Mouse (Mus musculus) midbrain, embryonic 10.5 days (tissue): ENCODE data around the gene Ptprg. TPM values are rescaled to one million over a fixed set of nuclear protein-coding genes. Genes with fewer than 3 reads are reported as not detected.
"Not testable (repeated sequence)": the region's sequence is repeated elsewhere in the genome, so short reads cannot be mapped to it uniquely, and the experiment has no call there.

ENCODE experiments used
- DNase-seq: peaks from one replicate; pipeline ENCODE4 v3.0.0-alpha.2; 2017; ENCODE audit warnings: low spot score
- H3K27ac ChIP-seq: fragments of 300-500 bp; sonication (generic); replicated peaks from 2 replicates; pipeline ENCODE4 v1.5.1; 2016; ENCODE audit warnings: mild to moderate bottlenecking
- H3K27me3 ChIP-seq: fragments of 300-500 bp; sonication (generic); 2 replicates; pipeline ENCODE4 v1.6.1; 2016; ENCODE audit warnings: low read depth, mild to moderate bottlenecking; ENCODE audit not compliant: poor library complexity, severe bottlenecking
- H3K36me3 ChIP-seq: fragments of 300-500 bp; sonication (generic); 2 replicates; pipeline ENCODE4 v1.6.1; 2016; ENCODE audit warnings: mild to moderate bottlenecking, moderate library complexity
- H3K4me1 ChIP-seq: fragments of 300-500 bp; sonication (generic); 2 replicates; pipeline ENCODE4 v1.6.1; 2016
- H3K4me3 ChIP-seq: fragments of 300-500 bp; sonication (generic); 2 replicates; pipeline ENCODE4 v1.5.1; 2016; ENCODE audit warnings: mild to moderate bottlenecking, moderate library complexity
- H3K9me3 ChIP-seq: fragments of 300-500 bp; sonication (generic); replicated peaks from 2 replicates; pipeline ENCODE4 v1.6.1; 2016; ENCODE audit warnings: mild to moderate bottlenecking
- WGBS: fragments of 180-500 bp; shearing (Covaris S2); methylation state at CpG from one replicate; pipeline ENCODE4 v1.1.7; 2016; 5-methylcytosine and 5-hydroxymethylcytosine counted together
- polyA plus RNA-seq: library from polyadenylated mRNA; unstranded; fragments of >200 nt; fragmentation: Nextera tagmentation; extraction: Ambion mirVana; gene quantifications from 2 replicates; pipeline ENCODE4 v1.2.1, GENCODE M21; 2016

Gene Ptprg
- polyA plus RNA-seq, 1 experiment from 2014 or later = 34.8 TPM

- H3K4me3 ChIP-seq = no peak overlapping the region
- H3K4me1 ChIP-seq = no peaks in the 10 kb centered on the region
- H3K27ac ChIP-seq = no peak overlapping the region
- no peak for DNase-seq
- 72% methylated on average over 3 of the region's 3 CpGs for WGBS
- no peaks in the 10 kb centered on the region for H3K9me3 ChIP-seq
- H3K36me3 ChIP-seq = no peaks in the 10 kb centered on the region
- peaks cover 8% of the 10 kb centered on the region; the same call in 1 of the 2 replicates for H3K27me3 ChIP-seq
Measured at GRCm38 (mm10) chr14:12276031-12276430, 722.7 kb downstream of the Ptprg start.

DNA sequence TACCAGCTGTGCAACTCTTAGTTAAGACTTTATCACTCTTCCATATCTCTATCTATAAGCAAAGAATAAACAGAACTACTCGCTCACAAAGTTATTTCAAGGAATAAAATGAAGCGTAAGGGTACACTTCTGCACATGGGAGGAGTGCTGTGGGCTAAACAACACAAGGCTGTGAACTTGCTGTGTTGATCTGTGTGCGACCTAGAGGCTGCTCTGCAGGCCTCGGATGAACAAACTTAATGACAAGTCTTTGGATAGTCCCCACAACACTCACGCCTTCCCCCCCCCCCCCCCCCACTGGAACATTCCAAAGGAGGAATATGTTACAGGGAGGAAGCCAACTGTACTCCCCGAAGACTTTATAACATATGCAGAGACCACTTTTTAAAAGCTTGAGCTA is 730.3 kb downstream of the Ptprg start, which contains the start of gene Gm49355:
TSS of gene Gm49355 (plus strand) at position 336 of the 400 bp plus-strand sequence.
- no peak for DNase-seq
- H3K4me3 ChIP-seq = peak within 1 kb of the TSS; percentile 78
- peaks cover 19% of the 10 kb centered on the region for H3K27me3 ChIP-seq
- WGBS = 78% methylated on average over 6 of the region's 6 CpGs
- H3K4me1 ChIP-seq = 0 out of 2 replicates have a peak, but pooled peaks cover 4% of the 10 kb centered on the region
- H3K27ac ChIP-seq = peak within 1 kb of the TSS; percentile 93
- no peaks in the 10 kb centered on the region for H3K9me3 ChIP-seq
- H3K36me3 ChIP-seq = no peaks in the 10 kb centered on the region

DNA sequence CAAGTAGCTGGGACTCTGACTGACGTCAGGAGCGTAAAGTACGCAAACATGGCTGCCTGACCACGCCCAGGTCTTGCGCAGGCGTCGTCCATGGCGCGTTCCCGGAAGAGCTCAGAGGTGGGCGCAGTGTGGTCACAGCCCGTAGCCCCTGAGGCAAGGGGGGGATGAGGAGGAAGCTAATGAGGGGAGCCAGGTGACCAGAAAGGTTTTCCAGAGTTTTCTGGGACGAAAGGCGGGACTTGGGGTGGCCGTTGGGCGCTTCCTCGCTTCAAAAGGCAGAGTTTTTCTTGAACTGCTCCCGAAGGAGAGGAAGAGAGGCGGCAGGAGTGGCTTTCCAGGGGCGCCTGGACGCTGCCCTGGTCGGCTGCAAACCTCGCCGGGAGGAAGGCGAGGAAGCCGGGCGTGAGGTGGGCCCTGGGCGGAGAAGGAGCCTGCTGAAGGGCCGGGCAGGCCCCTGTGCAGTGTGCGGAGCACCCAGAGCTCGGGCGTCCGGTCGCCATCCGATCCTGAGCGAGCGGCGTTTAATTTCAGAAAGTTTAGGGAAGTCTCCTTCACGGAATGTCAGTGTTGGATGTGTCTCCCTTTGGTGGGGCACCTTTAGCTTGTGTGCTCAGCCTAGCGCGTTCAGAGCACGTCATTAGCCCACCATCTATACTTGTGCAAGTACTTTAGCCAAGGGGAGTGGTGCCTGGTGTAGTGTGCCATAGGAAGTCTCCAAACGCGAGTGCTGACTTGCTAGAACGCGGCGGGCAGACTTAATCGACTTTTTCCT is 731.0 kb downstream of the Ptprg start, which contains the start of gene 3830406C13Rik:
TSS of gene 3830406C13Rik (plus strand) at position 33 of the 772 bp plus-strand sequence.
- no peaks in the 10 kb centered on the region for H3K36me3 ChIP-seq
- 2% methylated on average over 48 of the region's 48 CpGs for WGBS
- H3K4me1 ChIP-seq = 0 out of 2 replicates have a peak, but pooled peaks cover 4% of the 10 kb centered on the region
- H3K27me3 ChIP-seq = peaks cover 19% of the 10 kb centered on the region
- H3K4me3 ChIP-seq = peak within 1 kb of the TSS; percentile 78
- DNase-seq = peak; percentile 86
- H3K9me3 ChIP-seq = no peaks in the 10 kb centered on the region
- H3K27ac ChIP-seq = peak within 1 kb of the TSS; percentile 93

GRCm38 (mm10) chr14:12289747-12290146 is 736.4 kb downstream of the Ptprg start:
- not testable (repeated sequence) for DNase-seq, H3K9me3 ChIP-seq, H3K4me3 ChIP-seq, H3K27ac ChIP-seq, H3K27me3 ChIP-seq, H3K36me3 ChIP-seq, H3K4me1 ChIP-seq

Other genes with a start within 250 kb of the Ptprg start
- gene Gm3839, start 196.8 kb upstream of the Ptprg start, polyA plus RNA-seq = 2.7 TPM in 2 replicates